Mouse (Mus musculus): ENCODE measurements around the gene Smc6.

The Smc6 gene

GRCm38 (mm10) chr12:11281584-11281983 is 15.9 kb downstream of the Smc6 start:
- DNase-seq (ENCODE audit: low spot score), result no peak

DNA sequence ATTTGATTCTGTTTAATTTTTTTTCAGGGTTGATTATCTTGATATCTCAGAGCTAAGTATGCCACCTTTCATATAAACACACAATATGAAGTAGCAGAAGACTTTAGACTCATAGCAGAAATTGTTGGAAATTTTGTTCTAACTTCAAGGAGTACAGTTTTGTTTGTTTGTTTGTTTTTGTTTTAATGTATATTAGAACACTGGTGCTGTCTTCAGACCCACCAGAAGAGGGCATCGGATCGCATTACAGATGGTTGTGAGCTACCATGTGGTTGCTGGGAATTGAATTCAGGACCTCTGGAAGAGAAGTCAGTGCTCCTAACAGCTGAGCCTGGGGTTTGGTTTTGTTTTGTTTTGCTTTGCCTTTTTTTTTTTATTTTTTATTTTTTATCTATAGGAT is 20.7 kb downstream of the Smc6 start:
- DNase-seq (ENCODE audit: low spot score), result no peak

DNA sequence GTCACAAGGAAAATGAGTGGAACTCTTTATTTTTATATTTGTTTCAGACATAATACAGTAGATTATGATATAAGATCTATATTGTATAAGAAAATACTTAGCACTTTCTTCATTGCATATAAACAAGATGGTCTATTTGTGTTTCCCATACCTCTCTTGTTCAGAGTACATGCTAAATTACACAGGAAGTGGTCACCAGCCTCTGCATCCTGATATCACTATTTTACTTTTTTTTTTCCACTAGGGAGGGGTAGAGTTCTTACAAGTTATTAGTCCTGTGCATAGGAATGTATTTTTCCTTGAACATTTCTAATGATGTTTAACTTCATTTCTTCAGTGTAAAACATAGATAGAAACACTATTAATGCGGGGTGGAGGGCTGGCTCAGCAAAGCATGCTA is 35.2 kb downstream of the Smc6 start:
- DNase-seq (ENCODE audit: low spot score), result no peak

DNA sequence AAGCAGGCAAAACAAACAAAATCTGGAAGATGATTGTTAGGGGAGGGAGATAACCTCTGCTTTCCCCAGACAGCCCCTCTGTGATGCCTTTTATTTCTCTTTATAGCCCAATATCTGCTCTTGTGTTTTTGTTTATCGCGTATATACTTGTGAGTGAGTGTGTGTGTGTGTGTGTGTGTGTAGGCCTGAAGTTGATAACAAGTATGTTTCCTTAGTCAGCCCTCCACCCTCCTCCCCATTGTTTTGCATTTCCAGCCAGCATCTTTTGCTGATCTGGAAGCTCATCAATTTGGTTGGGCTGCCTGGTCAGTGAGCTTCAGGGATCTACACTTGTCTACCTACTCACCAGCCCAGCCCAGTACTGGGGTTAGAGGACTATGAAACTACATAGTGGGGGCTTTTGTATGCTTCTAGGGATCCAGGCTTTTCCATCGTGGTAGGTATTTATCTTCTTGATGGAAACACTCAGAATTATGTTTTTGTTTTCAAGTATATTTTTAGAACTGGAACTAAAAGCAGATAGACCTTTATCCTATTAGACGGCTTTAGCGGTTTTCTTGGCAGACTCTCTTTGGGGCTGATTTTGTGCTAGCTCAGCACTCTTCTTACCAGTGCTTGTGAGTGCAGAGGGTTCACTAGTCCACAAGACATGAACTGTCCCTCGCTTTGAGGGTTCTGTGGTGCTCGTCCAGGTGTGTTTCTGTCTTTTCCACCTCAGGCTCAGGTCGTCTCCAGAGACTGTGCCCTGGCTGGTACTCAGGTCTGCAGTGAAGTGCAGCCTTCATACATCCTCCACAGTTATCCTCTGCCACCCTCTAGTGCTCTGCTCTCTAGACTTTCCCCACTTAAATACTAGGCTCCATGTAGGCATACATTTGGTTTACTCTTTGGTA is 41.3 kb downstream of the Smc6 start:
- DNase-seq (ENCODE audit: low spot score), result no peak

DNA sequence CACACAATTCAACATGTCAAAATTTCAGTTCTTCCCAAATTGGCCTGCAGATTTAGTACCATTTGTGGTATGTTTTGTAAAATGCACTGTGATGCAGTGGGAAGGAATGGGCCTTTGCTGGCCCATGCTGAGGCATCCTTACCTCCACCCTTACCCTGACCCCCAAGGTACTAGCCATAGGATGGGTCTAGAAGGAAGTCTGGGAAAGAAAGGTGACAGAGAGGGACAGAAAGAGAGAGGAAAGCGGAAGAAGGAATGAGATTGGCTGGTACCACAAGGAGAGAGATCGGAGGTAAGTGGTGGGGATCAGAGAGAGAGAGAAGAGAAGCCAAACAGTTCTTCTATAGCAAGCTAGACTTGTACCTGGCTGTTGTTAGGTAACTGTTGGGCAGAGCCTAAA is 45.4 kb downstream of the Smc6 start:
- no peak for DNase-seq (ENCODE audit: low spot score)

DNA sequence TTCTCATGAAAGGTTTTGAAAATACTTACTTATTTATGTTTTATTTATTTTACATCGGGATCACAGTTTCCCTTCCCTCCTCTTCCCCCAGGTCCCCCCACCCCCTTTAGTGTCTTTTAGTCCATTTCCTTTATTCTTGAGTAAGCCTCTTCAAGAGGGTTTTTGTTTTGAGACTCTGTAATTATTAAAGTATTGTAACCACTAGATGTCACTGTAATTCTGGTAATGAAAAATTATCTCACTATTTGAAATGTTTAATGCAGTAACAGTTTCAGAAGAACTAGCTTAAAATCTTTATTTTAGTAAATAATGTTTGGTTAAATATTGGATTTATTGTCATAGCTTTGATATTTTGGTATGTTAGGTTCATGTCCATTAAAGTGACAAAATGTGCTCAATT is 48.2 kb downstream of the Smc6 start:
- no peak for DNase-seq (ENCODE audit: low spot score)

GRCm38 (mm10) chr12:11317671-11318070 is 52.0 kb downstream of the Smc6 start:
- DNase-seq (ENCODE audit: low spot score), result no peak

DNA sequence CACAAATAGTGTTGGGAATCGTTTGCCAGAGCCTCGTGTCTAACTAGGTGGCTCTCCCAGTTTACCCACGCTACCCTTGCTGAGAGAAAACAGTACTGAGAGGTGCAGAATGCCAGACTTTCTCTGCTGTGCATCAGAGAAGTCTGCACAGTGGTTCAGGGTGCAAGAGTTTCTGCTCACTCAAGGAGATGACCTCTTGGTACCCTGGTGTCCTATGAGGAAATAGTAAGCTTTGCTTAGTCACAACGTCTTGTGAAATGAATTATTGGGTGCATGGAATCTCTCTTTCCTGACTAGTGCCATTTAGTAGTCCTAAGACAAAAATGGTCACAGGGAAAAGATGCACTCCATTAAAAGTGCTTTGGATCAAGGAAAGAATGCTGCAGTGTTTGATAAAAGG is 58.8 kb downstream of the Smc6 start:
- no peak for DNase-seq (ENCODE audit: low spot score)

DNA sequence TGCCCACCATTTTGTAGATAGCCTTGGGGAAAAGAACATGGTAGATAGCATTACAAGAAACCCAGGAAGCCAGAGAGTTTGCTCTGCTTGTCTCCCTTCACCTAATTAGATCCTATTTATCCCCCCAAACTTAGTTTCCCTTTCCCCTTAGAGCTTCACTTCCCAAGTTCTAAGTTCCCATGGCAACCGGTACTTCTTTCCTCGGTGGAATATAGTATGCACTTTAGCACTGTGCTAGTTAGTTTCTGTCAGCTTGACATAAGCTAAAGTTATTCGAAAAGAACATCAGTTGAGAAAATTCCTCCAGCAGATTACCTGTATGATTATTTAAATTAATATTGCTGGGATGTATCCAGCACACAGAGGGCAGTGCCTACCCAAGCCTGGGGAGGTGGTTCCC is 60.8 kb downstream of the Smc6 start:
- DNase-seq (ENCODE audit: low spot score), result no peak

DNA sequence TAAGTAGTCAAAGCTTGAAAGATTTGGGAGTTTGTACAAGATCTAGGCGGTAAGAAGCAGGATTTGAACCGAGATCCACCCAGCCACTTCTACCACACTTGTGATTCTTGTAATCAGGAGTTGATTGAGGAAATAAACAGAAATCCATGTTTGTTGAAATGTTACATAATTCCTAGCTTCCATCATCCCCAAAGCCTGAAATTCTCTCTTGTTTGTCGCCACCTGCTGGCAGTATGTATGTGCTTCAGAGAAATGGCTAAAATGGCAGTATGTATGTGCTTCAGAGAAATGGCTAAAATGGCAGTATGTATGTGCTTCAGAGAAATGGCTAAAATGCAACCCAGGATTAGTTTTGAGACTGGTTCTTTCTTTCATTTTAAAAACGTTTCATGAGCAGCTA is 71.2 kb downstream of the Smc6 start:
- DNase-seq (ENCODE audit: low spot score), result no peak

- no peak for DNase-seq (ENCODE audit: low spot score)
These were observed 72.6 kb downstream of the Smc6 start for GRCm38 (mm10) chr12:11338251-11338650.

DNA sequence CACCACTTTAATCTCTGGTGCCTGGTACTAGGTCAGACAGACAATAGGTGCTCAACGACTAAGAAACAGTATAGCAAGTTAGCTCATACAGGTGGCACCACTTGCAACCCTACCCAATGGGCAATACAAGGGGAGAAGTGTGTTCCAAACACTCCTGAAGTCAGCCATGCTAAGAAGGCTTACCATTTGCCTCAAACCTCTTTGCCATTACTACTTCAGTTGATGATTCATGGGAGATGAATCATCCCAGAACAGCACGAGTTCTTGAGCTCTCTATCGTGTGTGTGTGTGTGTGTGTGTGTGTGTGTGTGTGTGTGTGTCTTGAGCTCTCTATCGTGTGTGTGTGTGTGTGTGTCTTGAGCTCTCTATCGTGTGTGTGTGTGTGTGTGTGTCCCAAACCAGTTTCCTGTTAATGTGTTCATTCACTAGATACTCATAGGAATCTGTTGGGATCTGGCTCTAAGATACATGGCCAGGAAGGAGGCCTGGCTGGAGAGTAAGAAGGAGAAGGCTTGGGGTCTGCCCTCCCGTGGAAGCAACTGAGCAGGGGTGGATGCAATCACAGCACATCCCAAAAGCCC is 76.4 kb downstream of the Smc6 start:
- no peak for DNase-seq (ENCODE audit: low spot score)

DNA sequence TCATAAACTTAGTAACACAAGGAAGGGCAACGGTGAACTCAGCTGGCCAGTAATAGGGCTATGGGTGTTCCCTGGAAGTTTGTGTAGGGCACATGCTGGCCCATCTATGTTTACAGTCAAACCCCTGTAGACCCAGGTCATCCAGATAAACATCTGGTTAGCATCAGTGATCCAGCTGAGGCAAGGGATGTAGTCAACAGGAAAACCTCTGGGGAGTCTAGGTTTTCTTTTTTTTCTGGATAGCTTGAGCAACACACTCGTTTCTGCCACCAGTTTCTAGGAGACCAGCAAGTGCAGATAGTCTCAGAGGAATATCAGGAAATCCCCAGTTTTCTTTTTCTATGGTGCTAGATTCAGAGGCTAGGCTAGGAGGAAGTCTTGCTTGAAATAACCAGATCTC is 80.3 kb downstream of the Smc6 start:
- no peak for DNase-seq (ENCODE audit: low spot score)

DNA sequence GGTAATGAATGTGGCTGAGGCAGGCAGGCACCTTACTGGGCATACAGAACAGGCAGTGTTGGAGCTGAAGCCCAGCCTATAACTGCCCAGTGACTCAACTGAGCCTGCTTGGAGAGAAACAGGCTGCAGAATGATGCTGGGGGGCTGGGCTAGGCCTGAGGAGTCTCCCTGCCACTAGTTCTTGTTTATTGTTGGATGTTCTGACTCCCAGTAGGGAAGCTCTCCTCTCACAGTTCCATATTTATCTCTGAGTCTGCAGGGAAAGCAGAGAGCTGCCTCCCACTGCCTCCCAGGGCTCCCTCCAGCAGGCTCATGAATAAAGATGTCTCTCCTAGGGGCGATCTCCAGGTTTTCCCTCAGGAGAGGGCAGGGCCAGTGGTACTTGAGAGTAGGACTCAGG is 82.7 kb downstream of the Smc6 start:
- DNase-seq (ENCODE audit: low spot score), result no peak

- DNase-seq (ENCODE audit: low spot score), result no peak
These were observed 84.2 kb downstream of the Smc6 start for GRCm38 (mm10) chr12:11349870-11350269.

- DNase-seq (ENCODE audit: low spot score), result peak; percentile 9
These were observed 85.2 kb downstream of the Smc6 start for GRCm38 (mm10) chr12:11350895-11351294.

GRCm38 (mm10) chr12:11362435-11362834 is 96.7 kb downstream of the Smc6 start:
- DNase-seq (ENCODE audit: low spot score), result no peak

DNA sequence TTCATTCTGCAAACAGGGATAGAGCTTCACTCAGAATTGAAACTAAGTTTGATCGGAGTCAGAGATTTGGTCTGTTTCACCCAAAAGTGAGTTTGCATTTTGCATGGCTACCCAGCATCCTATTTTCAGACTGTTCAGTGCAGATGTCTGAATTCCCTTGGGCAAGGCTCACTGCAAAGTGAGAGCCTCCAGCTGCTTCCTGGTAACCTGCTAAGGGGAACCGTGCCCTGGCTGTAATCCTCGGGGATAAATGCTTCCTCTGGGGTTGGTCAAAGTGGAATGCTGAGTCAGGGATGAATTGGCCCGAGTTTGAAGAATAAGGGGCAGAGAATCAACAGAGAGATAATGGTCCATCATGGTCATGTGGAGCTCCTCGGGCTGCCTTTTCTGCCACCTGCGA is 99.2 kb downstream of the Smc6 start:
- no peak for DNase-seq (ENCODE audit: low spot score)

DNA sequence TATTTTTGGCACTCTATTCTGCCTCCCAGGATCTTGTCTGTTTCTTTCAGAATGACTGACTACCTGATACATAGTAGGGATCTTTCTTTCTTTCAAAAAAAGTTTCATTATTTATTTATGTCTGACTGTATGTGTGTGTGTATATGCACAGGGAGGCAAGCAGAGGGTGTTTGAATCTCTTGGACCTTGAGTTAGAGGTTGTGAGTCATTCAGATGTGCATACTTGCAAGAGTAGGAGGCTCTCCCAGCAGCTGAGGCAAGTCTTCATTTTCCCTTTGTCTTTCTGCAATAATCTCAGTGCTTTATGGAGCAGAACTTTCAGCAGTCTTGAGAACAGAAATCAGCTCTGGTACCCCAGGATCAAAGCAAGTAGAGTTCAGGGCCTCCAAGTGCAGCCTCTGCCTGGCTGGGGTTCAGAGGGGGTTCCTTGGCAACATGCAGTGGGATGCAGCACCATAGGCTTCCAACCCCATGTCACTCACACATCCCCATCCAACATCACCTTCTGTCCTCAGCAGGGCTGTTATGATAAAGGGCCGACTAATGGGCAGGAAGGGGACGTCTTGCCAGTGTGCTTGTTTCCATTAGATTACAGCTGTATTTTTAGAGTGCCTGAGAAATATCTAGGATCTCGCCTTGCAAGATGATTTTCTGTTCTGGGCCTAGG is 101.5 kb downstream of the Smc6 start:
- no peak for DNase-seq (ENCODE audit: low spot score)
